Mouse (Mus musculus): ENCODE measurements around the gene Ttll10.

Ttll10 gene

DNA sequence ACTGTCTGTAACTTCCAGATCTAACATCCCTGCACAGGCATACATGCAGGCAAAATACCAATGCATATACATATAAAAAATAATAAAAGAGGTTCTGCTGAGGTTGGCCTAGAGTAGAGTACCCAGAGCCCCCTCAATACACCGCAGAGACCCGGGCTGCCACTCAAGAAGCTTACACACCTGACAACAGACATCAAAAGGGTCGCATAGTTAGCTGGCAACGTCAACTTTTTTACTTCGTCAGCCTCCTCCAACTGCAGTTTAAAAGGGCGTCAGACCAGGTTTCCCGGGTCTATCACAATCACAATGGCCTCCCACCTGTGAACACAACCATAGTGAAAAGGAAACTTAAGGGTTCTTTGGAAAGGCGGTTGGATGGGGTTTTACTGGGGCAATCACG lies 35.7 kb downstream of the Ttll10 start:
- DNase-seq, result no peak

GRCm38 (mm10) chr4:156021942-156022419 lies 37.2 kb downstream of the Ttll10 start:
- DNase-seq, result no peak

DNA sequence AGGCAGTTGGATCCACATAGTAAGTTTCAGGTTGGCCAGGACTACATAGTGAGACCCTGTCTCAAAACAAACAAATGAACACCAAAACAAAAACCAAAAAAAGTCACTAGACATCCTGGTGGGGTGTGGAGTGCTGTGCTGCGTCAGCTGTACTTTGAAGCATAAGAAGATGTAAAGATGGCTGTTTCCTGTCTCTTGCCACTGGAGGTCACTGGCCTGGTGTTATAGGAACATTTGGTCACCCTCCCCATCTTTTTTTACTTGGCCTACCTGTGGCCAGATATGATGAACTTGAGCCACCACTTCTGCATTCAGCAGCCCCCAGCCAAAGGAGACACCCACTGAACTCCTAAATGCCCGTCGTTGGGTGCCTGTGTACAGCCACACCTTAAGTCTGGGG lies 37.8 kb downstream of the Ttll10 start:
- DNase-seq, result no peak

DNA sequence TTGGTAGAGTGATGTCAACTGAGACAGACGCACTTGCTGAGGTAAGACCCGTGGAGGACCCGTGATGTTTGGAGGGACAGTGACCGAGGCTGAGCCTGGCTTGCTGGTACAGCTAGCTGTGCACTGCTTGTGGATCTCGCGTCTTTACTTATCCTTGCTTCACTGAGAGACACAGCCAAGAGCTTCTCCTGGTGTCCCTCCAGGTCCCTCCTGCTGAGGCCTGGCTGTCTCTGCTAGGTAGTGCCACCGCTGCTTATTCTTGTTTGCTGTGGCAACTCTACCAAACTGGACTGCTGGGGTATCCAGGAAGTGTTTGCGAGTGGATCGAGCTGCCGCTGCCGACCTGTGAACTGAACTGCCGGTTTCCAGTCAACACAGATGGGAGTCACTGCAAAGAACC lies 39.4 kb downstream of the Ttll10 start:
- no peak for DNase-seq

DNA sequence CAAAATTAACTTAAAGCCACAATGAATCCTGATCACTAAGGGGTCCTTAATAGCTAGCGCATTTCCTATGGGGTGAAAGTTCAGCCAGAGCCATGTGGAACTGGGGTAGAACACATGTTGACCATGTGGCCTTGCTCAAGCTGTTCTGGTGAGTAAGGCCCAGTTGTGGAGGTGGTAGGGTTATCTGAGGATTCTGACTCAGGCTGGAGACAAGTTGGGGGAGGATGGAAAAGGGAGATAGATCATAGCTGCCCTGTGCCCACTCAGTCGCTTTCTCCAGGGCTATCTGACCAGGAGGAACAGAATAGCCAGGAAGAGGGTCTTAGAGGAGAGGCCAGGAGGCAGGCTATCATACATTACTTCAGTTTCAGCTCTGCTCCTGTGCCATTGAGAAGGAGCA lies 44.8 kb downstream of the Ttll10 start:
- no peak for DNase-seq

DNA sequence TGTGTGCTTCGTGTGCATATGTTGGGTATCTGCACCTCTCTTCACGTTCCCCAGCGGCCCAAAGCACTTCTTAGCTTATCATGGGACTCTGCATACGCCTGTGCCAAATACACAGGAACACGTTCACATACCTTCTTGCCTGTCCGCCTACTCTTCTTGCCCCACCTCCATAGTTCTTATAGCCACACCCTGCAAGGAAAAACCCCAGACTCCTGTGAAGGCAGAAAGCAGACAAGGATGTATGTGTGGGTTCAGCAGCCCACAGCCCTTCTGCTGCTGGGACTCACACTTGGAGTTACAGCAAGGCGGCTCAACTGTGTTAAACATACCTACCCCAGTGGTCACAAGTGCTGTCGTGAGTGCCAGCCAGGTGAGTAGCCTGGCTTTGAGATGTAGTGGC lies 45.6 kb downstream of the Ttll10 start, which contains the start of gene Tnfrsf4:
Tnfrsf4 (plus strand) TSS at position 207 of the 400 bp plus-strand sequence.
- no peak for DNase-seq

- no peak for DNase-seq
These were observed 50.8 kb downstream of the Ttll10 start for GRCm38 (mm10) chr4:156008369-156008768.

DNA sequence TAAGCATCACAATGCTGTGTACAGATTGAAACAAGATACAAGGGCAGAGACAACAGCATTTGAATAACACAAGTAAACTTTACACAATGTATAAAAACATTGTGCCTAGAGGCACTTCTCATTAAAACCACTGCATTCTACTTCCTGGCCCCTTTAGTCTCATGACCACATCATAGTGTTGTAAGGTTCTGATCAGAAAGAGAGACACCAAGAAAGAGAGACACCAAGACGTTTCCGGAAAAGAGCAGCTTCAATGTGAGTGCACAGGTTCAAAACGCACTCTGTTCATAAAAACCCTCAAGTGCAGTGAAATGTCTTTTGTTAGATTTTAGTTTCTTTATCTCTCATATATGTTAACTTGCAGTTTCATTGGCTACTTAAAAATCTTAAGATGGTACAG lies 55.1 kb downstream of the Ttll10 start:
- no peak for DNase-seq

DNA sequence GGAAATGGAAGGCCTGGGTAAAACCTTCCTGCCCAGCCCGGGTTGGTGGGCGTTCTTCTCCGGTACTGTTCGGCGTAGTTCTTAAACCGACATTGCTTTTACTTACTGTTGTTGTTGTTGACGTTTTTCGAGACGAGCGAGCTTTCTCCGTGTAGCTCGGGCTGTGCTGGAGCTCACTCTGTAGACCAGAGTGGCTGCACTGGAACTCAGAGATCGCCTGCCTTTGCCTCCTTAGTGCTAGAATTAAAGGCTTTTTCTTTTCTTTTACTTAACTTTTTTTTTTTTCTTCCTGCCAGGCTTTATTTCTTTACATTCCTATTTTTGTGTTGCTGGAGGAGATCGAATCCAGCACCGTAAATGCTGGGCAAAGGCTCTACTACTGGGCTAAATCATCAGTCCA lies 65.6 kb downstream of the Ttll10 start:
- DNase-seq, result peak; percentile 29

- peak; percentile 98 for DNase-seq
These were observed 66.2 kb downstream of the Ttll10 start for GRCm38 (mm10) chr4:155992906-155993547.

DNA sequence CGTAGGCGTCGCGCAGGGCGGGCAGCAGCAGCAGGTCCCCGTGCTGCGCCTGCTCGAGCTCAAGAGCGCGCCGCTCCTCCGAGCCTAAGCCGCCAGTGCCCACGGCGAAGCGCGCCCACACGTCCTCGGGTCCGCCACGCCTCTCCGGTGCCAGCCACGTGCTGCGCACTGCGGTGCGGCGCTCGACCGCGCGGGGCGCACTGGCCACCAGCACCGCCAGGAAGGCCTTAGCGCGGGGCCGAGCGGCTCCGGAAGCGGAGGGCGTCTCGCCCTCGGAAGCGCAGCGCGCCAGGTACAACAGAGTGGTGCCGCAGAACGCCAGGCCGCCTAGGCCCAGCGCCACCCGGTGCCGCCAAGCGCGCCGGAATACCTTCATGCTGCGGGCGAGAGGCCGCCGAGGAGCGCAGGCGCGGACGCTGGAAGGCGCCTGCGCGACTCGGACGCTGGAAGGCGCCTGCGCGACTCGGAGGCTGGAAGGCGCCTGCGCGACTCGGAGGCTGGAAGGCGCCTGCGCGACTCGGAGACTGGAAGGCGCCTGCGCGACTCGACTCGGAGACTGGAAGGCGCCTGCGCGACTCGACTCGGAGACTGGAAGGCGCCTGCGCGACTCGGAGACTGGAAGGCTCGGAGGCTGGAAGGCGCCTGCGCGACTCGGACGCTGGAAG lies 66.8 kb downstream of the Ttll10 start, which contains the start of the genes B3galt6 and Sdf4:
B3galt6 (minus strand) TSS at position 409 of the 665 bp plus-strand sequence.
Sdf4 (plus strand) TSS at position 632 of the 665 bp plus-strand sequence.
- peak; percentile 87 for DNase-seq

DNA sequence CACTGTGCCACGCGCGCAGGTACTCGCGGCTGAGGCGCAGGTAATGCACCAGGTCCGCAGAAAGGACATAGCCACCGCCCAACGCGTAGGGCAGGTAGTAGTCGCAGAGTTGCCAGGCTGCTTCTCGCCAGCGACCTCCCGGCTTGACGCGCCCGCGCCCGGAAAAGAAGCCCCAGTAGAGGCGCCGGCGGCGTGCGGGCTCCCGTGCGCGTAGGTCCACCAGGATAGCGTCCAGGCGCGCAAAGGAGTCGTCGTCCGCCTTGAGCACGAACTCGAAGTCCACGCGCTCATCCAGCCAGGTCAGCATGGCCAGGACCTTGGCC lies 67.3 kb downstream of the Ttll10 start:
- no peak for DNase-seq

GRCm38 (mm10) chr4:155991211-155991907 lies 67.9 kb downstream of the Ttll10 start:
- DNase-seq, result peak; percentile 68

Data from cerebellum, adult 9-10 months (tissue).